Mouse (Mus musculus): ENCODE measurements around the gene Letmd1.

DNA sequence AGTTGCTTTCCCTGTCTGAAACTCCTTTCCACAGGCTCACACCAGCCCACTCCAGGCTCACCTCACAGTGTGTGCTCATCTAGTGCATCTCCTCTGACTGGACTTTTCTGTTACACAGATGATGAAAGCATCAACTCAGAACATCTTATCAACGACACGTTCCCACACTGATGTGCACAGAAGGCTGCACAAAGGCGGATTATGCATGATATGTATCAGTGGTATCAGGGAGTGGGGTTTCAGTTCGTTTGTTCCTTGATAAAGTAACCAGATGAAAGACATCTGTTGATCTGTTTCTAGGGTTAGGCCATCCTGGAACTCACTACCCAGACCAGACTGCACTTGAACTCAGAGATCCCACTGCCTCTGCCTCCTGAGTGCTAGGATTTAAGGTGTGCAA is 44.6 kb downstream of the Letmd1 start:
- no peak for TF ChIP-seq CTCF (IDR thresholded peaks at IDR 0.05; ENCODE audit: low read depth)
- TF ChIP-seq EP300 (optimal IDR thresholded peaks at IDR 0.05) = no peak
